Mouse (Mus musculus) C2C12 (cell line): ENCODE data around the gene Mustn1. TPM values are rescaled to one million over a fixed set of nuclear protein-coding genes. Genes with fewer than 3 reads are reported as not detected.

Experiments
- H3K27me3 ChIP-seq: one replicate; pipeline ENCODE4 v1.6.1; 2011; ENCODE audit not compliant: control insufficient read depth, insufficient read depth, insufficient read length
- H3K36me3 ChIP-seq: one replicate; pipeline ENCODE4 v1.6.1; 2011; ENCODE audit not compliant: control insufficient read depth, insufficient read depth
- H3K4me3 ChIP-seq: one replicate; pipeline ENCODE4 v1.5.1; 2011; ENCODE audit warnings: mild to moderate bottlenecking, control low read depth; ENCODE audit not compliant: poor library complexity, insufficient read depth, severe bottlenecking
- H3K79me2 ChIP-seq: one replicate; pipeline ENCODE4 v1.6.1; 2011; ENCODE audit not compliant: control insufficient read depth, insufficient read depth
- H3K79me3 ChIP-seq: one replicate; pipeline ENCODE4 v1.6.1; 2011; ENCODE audit warnings: low read depth, control low read depth
- H3ac ChIP-seq: one replicate; pipeline ENCODE3; 2011; ENCODE audit warnings: low read depth; ENCODE audit not compliant: control insufficient read depth, insufficient read length
- CEBPB ChIP-seq: IDR thresholded peaks from one replicate; pipeline ENCODE4 v1.6.1; 2011; ENCODE audit warnings: low read depth, mild to moderate bottlenecking, control low read depth, moderate library complexity
- CTCF ChIP-seq: IDR thresholded peaks from one replicate; pipeline ENCODE4 v1.5.1; 2011; ENCODE audit not compliant: control insufficient read depth, insufficient read depth, insufficient read length
- FOSL1 ChIP-seq: IDR thresholded peaks from one replicate; pipeline ENCODE4 v1.8.0; 2011; ENCODE audit warnings: mild to moderate bottlenecking, low read length; ENCODE audit not compliant: poor library complexity, insufficient read depth, severe bottlenecking
- MAX ChIP-seq: IDR thresholded peaks from one replicate; pipeline ENCODE4 v1.6.1; 2011; ENCODE audit warnings: mild to moderate bottlenecking, control low read depth
- MYOD1 ChIP-seq: IDR thresholded peaks from one replicate; pipeline ENCODE4 v1.6.1; 2011; ENCODE audit warnings: low read depth; ENCODE audit not compliant: control insufficient read depth, insufficient read length
- MYOG ChIP-seq: IDR thresholded peaks from one replicate; pipeline ENCODE4 v1.6.1; 2011; ENCODE audit not compliant: control insufficient read depth, insufficient read length; ENCODE audit errors: extremely low read depth
- USF1 ChIP-seq: IDR thresholded peaks from one replicate; pipeline ENCODE4 v1.6.1; 2011; ENCODE audit warnings: low read depth, mild to moderate bottlenecking, control low read depth, moderate library complexity
- polyA plus RNA-seq: library from polyadenylated mRNA; unstranded; fragments of >200 nt; fragmentation: generic; extraction: Trizol; gene quantifications from one replicate; pipeline ENCODE4 v1.2.1, GENCODE M21; 2012; ENCODE audit warnings: missing spikeins

Gene Mustn1
- polyA plus RNA-seq, 1 experiment: 10.3 TPM

- H3K36me3 ChIP-seq: no peaks in the 10 kb centered on the region
- no peak overlapping the region for H3ac ChIP-seq
- H3K27me3 ChIP-seq: no peaks in the 10 kb centered on the region
- no peaks in the 10 kb centered on the region for H3K79me3 ChIP-seq
- H3K4me3 ChIP-seq: no peak overlapping the region
- H3K79me2 ChIP-seq: no peaks in the 10 kb centered on the region
- no peak for TF ChIP-seq FOSL1
- no peak for TF ChIP-seq MAX
- no peak for TF ChIP-seq MYOD1
- no peak for TF ChIP-seq CEBPB
Observed at GRCm38 (mm10) chr14:30855316-30855715, 23.7 kb upstream of the Mustn1 start.

- no peaks in the 10 kb centered on the region for H3K27me3 ChIP-seq
- no peaks in the 10 kb centered on the region for H3K36me3 ChIP-seq
- TF ChIP-seq MAX: no peak
- no peak for TF ChIP-seq MYOG
- TF ChIP-seq USF1: no peak
- TF ChIP-seq CEBPB: no peak
- TF ChIP-seq FOSL1: no peak
- H3K4me3 ChIP-seq: no peak overlapping the region
- no peak overlapping the region for H3ac ChIP-seq
- no peaks in the 10 kb centered on the region for H3K79me3 ChIP-seq
- H3K79me2 ChIP-seq: no peaks in the 10 kb centered on the region
Observed at GRCm38 (mm10) chr14:30856885-30857507, 22.0 kb upstream of the Mustn1 start.

- Histone ChIP-seq H3K36me3 (no peaks in the 10 kb centered on the region), H3K79me3 (no peaks in the 10 kb centered on the region), H3K27me3 (no peaks in the 10 kb centered on the region), H3K4me3 (no peak overlapping the region), H3K79me2 (no peaks in the 10 kb centered on the region), H3ac (no peak overlapping the region)
- TF ChIP-seq FOSL1: no peak
Observed at GRCm38 (mm10) chr14:30857990-30858389, 21.0 kb upstream of the Mustn1 start.

GRCm38 (mm10) chr14:30861421-30862125 lies 17.4 kb upstream of the Mustn1 start:
- TF ChIP-seq FOSL1 (no peak), CEBPB (peak; percentile 14)
- H3K27me3 ChIP-seq: no peaks in the 10 kb centered on the region
- H3K36me3 ChIP-seq: peaks cover 19% of the 10 kb centered on the region
- H3K4me3 ChIP-seq: no peak overlapping the region
- H3K79me2 ChIP-seq: no peaks in the 10 kb centered on the region
- no peaks in the 10 kb centered on the region for H3K79me3 ChIP-seq
- no peak overlapping the region for H3ac ChIP-seq

GRCm38 (mm10) chr14:30862368-30862767 lies 16.6 kb upstream of the Mustn1 start:
- peaks cover 21% of the 10 kb centered on the region for H3K36me3 ChIP-seq
- H3ac ChIP-seq: no peak overlapping the region
- no peak overlapping the region for H3K4me3 ChIP-seq
- no peak for TF ChIP-seq MAX
- no peak for TF ChIP-seq FOSL1
- no peak for TF ChIP-seq MYOD1
- no peak for TF ChIP-seq USF1
- no peak for TF ChIP-seq CTCF
- TF ChIP-seq CEBPB: no peak
- TF ChIP-seq MYOG: no peak
- H3K27me3 ChIP-seq: no peaks in the 10 kb centered on the region
- no peaks in the 10 kb centered on the region for H3K79me2 ChIP-seq
- no peaks in the 10 kb centered on the region for H3K79me3 ChIP-seq

GRCm38 (mm10) chr14:30865311-30865710 lies 13.7 kb upstream of the Mustn1 start:
- H3ac ChIP-seq: no peak overlapping the region
- H3K27me3 ChIP-seq: no peaks in the 10 kb centered on the region
- no peak overlapping the region for H3K4me3 ChIP-seq
- no peaks in the 10 kb centered on the region for H3K79me2 ChIP-seq
- no peak for TF ChIP-seq FOSL1
- peak; percentile 9 for TF ChIP-seq CTCF
- H3K79me3 ChIP-seq: no peaks in the 10 kb centered on the region
- peaks cover 21% of the 10 kb centered on the region for H3K36me3 ChIP-seq

GRCm38 (mm10) chr14:30867042-30867441 lies 12.0 kb upstream of the Mustn1 start:
- no peak overlapping the region for H3K4me3 ChIP-seq
- TF ChIP-seq FOSL1: no peak
- peak; percentile 71 for TF ChIP-seq CTCF
- H3K79me2 ChIP-seq: no peaks in the 10 kb centered on the region
- no peak overlapping the region for H3ac ChIP-seq
- H3K79me3 ChIP-seq: no peaks in the 10 kb centered on the region
- H3K36me3 ChIP-seq: peaks cover 21% of the 10 kb centered on the region
- no peaks in the 10 kb centered on the region for H3K27me3 ChIP-seq
